Mouse (Mus musculus): ENCODE results near the gene Hras. TPM values are rescaled to one million over a fixed set of nuclear protein-coding genes. Genes with fewer than 3 reads are reported as not detected.
A peak's percentile ranks its signal among the peaks of the same experiment; 100 is the strongest.

Hras gene
- polyA plus RNA-seq, 1 experiment from 2014 or later: 98.1 TPM

- ATAC-seq (ENCODE audit: insufficient number of reproducible peaks, insufficient read depth, low FRiP score, low TSS enrichment, low read depth): no peak
- H3K36me3 ChIP-seq: peaks cover 40% of the 10 kb centered on the region
- H3K9me3 ChIP-seq: no peaks in the 10 kb centered on the region
- H3K27me3 ChIP-seq: no peaks in the 10 kb centered on the region
- WGBS: 93% methylated on average over 2 of the region's 2 CpGs
- peaks cover 20% of the 10 kb centered on the region for H3K4me1 ChIP-seq (replicated peaks)
- H3K27ac ChIP-seq: no peak overlapping the region
- H3K4me2 ChIP-seq: peak overlapping the region; percentile 97
- no peak overlapping the region for H3K9ac ChIP-seq (replicated peaks)
- H3K4me3 ChIP-seq (replicated peaks): peak overlapping the region; percentile 92; the same call in 1 of the 2 replicates
Measured at GRCm38 (mm10) chr7:141195754-141196153, 1.9 kb upstream of the Hras start.

GRCm38 (mm10) chr7:141194830-141195229, 1.0 kb upstream of the Hras start:
- H3K36me3 ChIP-seq: peaks cover 46% of the 10 kb centered on the region
- H3K4me2 ChIP-seq: peak overlapping the region; percentile 97
- ATAC-seq (ENCODE audit: insufficient number of reproducible peaks, insufficient read depth, low FRiP score, low TSS enrichment, low read depth): 0 out of 2 replicates have a peak, but pooled peaks have one; percentile 9
- no peaks in the 10 kb centered on the region for H3K27me3 ChIP-seq
- H3K4me1 ChIP-seq (replicated peaks): peaks cover 20% of the 10 kb centered on the region
- peak overlapping the region; percentile 57 for H3K9ac ChIP-seq (replicated peaks)
- H3K9me3 ChIP-seq: no peaks in the 10 kb centered on the region
- under 1% methylated on average over 28 of the region's 28 CpGs for WGBS
- H3K4me3 ChIP-seq (replicated peaks): peak overlapping the region; percentile 92
- H3K27ac ChIP-seq: peak overlapping the region; percentile 85

GRCm38 (mm10) chr7:141194409-141194808, 604 bp upstream of the Hras start:
- ATAC-seq (ENCODE audit: insufficient number of reproducible peaks, insufficient read depth, low FRiP score, low TSS enrichment, low read depth): no peak
- WGBS: under 1% methylated on average over 23 of the region's 23 CpGs
- no peaks in the 10 kb centered on the region for H3K9me3 ChIP-seq
- H3K9ac ChIP-seq (replicated peaks): peak overlapping the region; percentile 57
- H3K4me3 ChIP-seq (replicated peaks): peak overlapping the region; percentile 92
- H3K36me3 ChIP-seq: peaks cover 46% of the 10 kb centered on the region
- H3K4me1 ChIP-seq (replicated peaks): peaks cover 20% of the 10 kb centered on the region
- peak overlapping the region; percentile 77 for H3K27ac ChIP-seq
- H3K27me3 ChIP-seq: no peaks in the 10 kb centered on the region
- H3K4me2 ChIP-seq: peak overlapping the region; percentile 97

GRCm38 (mm10) chr7:141193348-141193856, 403 bp downstream of the Hras start:
- Histone ChIP-seq H3K4me3 (replicated peaks) (peak overlapping the region; percentile 92), H3K27me3 (no peaks in the 10 kb centered on the region), H3K36me3 (peaks cover 50% of the 10 kb centered on the region), H3K9ac (replicated peaks) (peak overlapping the region; percentile 93), H3K27ac (peak overlapping the region; percentile 84), H3K4me1 (replicated peaks) (peaks cover 20% of the 10 kb centered on the region), H3K4me2 (peak overlapping the region; percentile 94), H3K9me3 (no peaks in the 10 kb centered on the region)
- under 1% methylated on average over 36 of the region's 43 CpGs for WGBS
- ATAC-seq (ENCODE audit: insufficient number of reproducible peaks, insufficient read depth, low FRiP score, low TSS enrichment, low read depth): peak; percentile 40

- H3K4me3 ChIP-seq (replicated peaks): peak overlapping the region; percentile 92
- 31% methylated on average over 12 of the region's 12 CpGs for WGBS
- H3K4me2 ChIP-seq: peak overlapping the region; percentile 94
- no peaks in the 10 kb centered on the region for H3K27me3 ChIP-seq
- no peak for ATAC-seq (ENCODE audit: insufficient number of reproducible peaks, insufficient read depth, low FRiP score, low TSS enrichment, low read depth)
- H3K27ac ChIP-seq: peak overlapping the region; percentile 84
- peaks cover 20% of the 10 kb centered on the region for H3K4me1 ChIP-seq (replicated peaks)
- no peaks in the 10 kb centered on the region for H3K9me3 ChIP-seq
- peaks cover 47% of the 10 kb centered on the region for H3K36me3 ChIP-seq
- peak overlapping the region; percentile 93 for H3K9ac ChIP-seq (replicated peaks)
Measured at GRCm38 (mm10) chr7:141192776-141193347, 943 bp downstream of the Hras start.

- peak overlapping the region; percentile 93; the same call in 1 of the 2 replicates for H3K9ac ChIP-seq (replicated peaks)
- WGBS: 90% methylated on average over 24 of the region's 24 CpGs
- H3K9me3 ChIP-seq: no peaks in the 10 kb centered on the region
- ATAC-seq (ENCODE audit: insufficient number of reproducible peaks, insufficient read depth, low FRiP score, low TSS enrichment, low read depth): no peak
- peaks cover 20% of the 10 kb centered on the region for H3K4me1 ChIP-seq (replicated peaks)
- peak overlapping the region; percentile 92 for H3K4me3 ChIP-seq (replicated peaks)
- H3K27ac ChIP-seq: no peak overlapping the region
- H3K27me3 ChIP-seq: no peaks in the 10 kb centered on the region
- H3K4me2 ChIP-seq: peak overlapping the region; percentile 94
- H3K36me3 ChIP-seq: peaks cover 40% of the 10 kb centered on the region
Measured at GRCm38 (mm10) chr7:141191796-141192685, 1.8 kb downstream of the Hras start.

- Histone ChIP-seq H3K4me3 (replicated peaks) (no peak overlapping the region), H3K27ac (no peak overlapping the region), H3K9ac (replicated peaks) (no peak overlapping the region), H3K4me2 (no peak overlapping the region), H3K27me3 (no peaks in the 10 kb centered on the region), H3K36me3 (peaks cover 36% of the 10 kb centered on the region), H3K9me3 (no peaks in the 10 kb centered on the region), H3K4me1 (replicated peaks) (peaks cover 20% of the 10 kb centered on the region)
- 93% methylated on average over 14 of the region's 14 CpGs for WGBS
- ATAC-seq (ENCODE audit: insufficient number of reproducible peaks, insufficient read depth, low FRiP score, low TSS enrichment, low read depth): no peak
Measured at GRCm38 (mm10) chr7:141191036-141191435, 2.8 kb downstream of the Hras start.

GRCm38 (mm10) chr7:141190220-141190619, 3.6 kb downstream of the Hras start:
- no peaks in the 10 kb centered on the region for H3K9me3 ChIP-seq
- ATAC-seq (ENCODE audit: insufficient number of reproducible peaks, insufficient read depth, low FRiP score, low TSS enrichment, low read depth): no peak

GRCm38 (mm10) chr7:141188733-141189132, 5.1 kb downstream of the Hras start:
- Histone ChIP-seq H3K4me1 (replicated peaks) (peaks cover 13% of the 10 kb centered on the region), H3K4me3 (replicated peaks) (no peak overlapping the region), H3K9ac (replicated peaks) (no peak overlapping the region), H3K27ac (no peak overlapping the region), H3K4me2 (no peak overlapping the region), H3K27me3 (no peaks in the 10 kb centered on the region), H3K36me3 (peaks cover 36% of the 10 kb centered on the region), H3K9me3 (no peaks in the 10 kb centered on the region)
- WGBS: 85% methylated on average over 3 of the region's 3 CpGs
- ATAC-seq (ENCODE audit: insufficient number of reproducible peaks, insufficient read depth, low FRiP score, low TSS enrichment, low read depth): no peak

More at GRCm38 (mm10) chr7:141190220-141190619, 3.6 kb downstream of the Hras start:
- peaks cover 36% of the 10 kb centered on the region for H3K36me3 ChIP-seq
- H3K4me1 ChIP-seq (replicated peaks): peaks cover 16% of the 10 kb centered on the region
- H3K27me3 ChIP-seq: no peaks in the 10 kb centered on the region
- H3K27ac ChIP-seq: no peak overlapping the region
- H3K4me2 ChIP-seq: no peak overlapping the region
- WGBS: 87% methylated on average over 3 of the region's 3 CpGs
- no peak overlapping the region for H3K9ac ChIP-seq (replicated peaks)
- H3K4me3 ChIP-seq (replicated peaks): no peak overlapping the region

GRCm38 (mm10) chr7:141188194-141188593, 5.6 kb downstream of the Hras start:
- Histone ChIP-seq H3K4me2 (no peak overlapping the region), H3K27me3 (no peaks in the 10 kb centered on the region), H3K27ac (no peak overlapping the region), H3K4me3 (replicated peaks) (no peak overlapping the region), H3K36me3 (peaks cover 36% of the 10 kb centered on the region), H3K9ac (replicated peaks) (no peak overlapping the region), H3K4me1 (replicated peaks) (peaks cover 12% of the 10 kb centered on the region), H3K9me3 (no peaks in the 10 kb centered on the region)
- 75% methylated on average over 3 of the region's 3 CpGs for WGBS
- no peak for ATAC-seq (ENCODE audit: insufficient number of reproducible peaks, insufficient read depth, low FRiP score, low TSS enrichment, low read depth)

- H3K27ac ChIP-seq: no peak overlapping the region
- H3K9me3 ChIP-seq: no peaks in the 10 kb centered on the region
- ATAC-seq (ENCODE audit: insufficient number of reproducible peaks, insufficient read depth, low FRiP score, low TSS enrichment, low read depth): no peak
- H3K4me2 ChIP-seq: peak overlapping the region; percentile 26; the same call in 1 of the 2 replicates
- peaks cover 7% of the 10 kb centered on the region; the same call in 1 of the 2 replicates for H3K4me1 ChIP-seq (replicated peaks)
- no peak overlapping the region for H3K9ac ChIP-seq (replicated peaks)
- H3K27me3 ChIP-seq: no peaks in the 10 kb centered on the region
- WGBS: 3% methylated on average over 8 of the region's 8 CpGs
- H3K4me3 ChIP-seq (replicated peaks): no peak overlapping the region
- H3K36me3 ChIP-seq: no peaks in the 10 kb centered on the region
Measured at GRCm38 (mm10) chr7:141176173-141176572, 17.6 kb downstream of the Hras start.

All from limb, embryonic 12.5 days (tissue).